12 mouse cellular contexts compared by ENCODE assay signal in genomic region chr17:64612135-64612885, GRCm38 (mm10). TPM values are rescaled to one million over a fixed set of nuclear protein-coding genes. Genes with fewer than 3 reads are reported as not detected.
A peak's percentile ranks its signal among the peaks of the same experiment; 100 is the strongest.
DNase-seq lines count a peak whose midpoint lies in the region; ATAC-seq and TF ChIP-seq lines count a peak whose summit lies in the region.
"Had no signal": no experiment of that assay in that cellular context is flagged by ENCODE, and none has a peak within 500 bp of the region (broad histone marks: within the 10 kb centered on the region; RNA-seq: fewer than 3 reads in every experiment).

No protein-coding gene starts in this region.

- intact Hi-C loops in left cerebral cortex, adult 2 months (cut with DNase I) = no loop called here
- intact Hi-C loops in left cerebral cortex, postnatal 14 days (cut with DNase I) = no loop called here

- H3K27me3 ChIP-seq in forebrain, embryonic 16.5 days (replicated peaks; ENCODE audit: control insufficient read depth, insufficient read depth, low read length) = no peaks in the 10 kb centered on the region
- no peaks in the 10 kb centered on the region for H3K27me3 ChIP-seq in midbrain, embryonic 16.5 days (ENCODE audit: control insufficient read depth, insufficient read depth, low read depth, low read length)
- no peaks in the 10 kb centered on the region for H3K27me3 ChIP-seq in hindbrain, embryonic 14.5 days (ENCODE audit: control insufficient read depth, insufficient read depth, low read length)
- H3K27me3 ChIP-seq: hindbrain, embryonic 15.5 days; neural tube, embryonic 13.5 days had no signal

- H3K4me1 ChIP-seq in brown adipose tissue, adult 24 weeks (ENCODE audit: control insufficient read depth, insufficient read depth, insufficient read length, low read length) = peaks cover 27% of the 10 kb centered on the region
- 0 out of 2 replicates have a peak, but pooled peaks cover 2% of the 10 kb centered on the region for H3K4me1 ChIP-seq in forebrain, embryonic 16.5 days (replicated peaks; ENCODE audit: control insufficient read depth, insufficient read depth, low read length)
- H3K4me1 ChIP-seq in midbrain, embryonic 16.5 days (ENCODE audit: control insufficient read depth, insufficient read depth, low read length) = 0 out of 2 replicates have a peak, but pooled peaks cover 2% of the 10 kb centered on the region
- H3K4me1 ChIP-seq in hindbrain, embryonic 14.5 days (replicated peaks; ENCODE audit: control insufficient read depth, insufficient read depth, low read length) = no peaks in the 10 kb centered on the region; the same call in 1 of the 2 replicates
- H3K4me1 ChIP-seq: hindbrain, embryonic 15.5 days had no signal

- H3K9me3 ChIP-seq in forebrain, embryonic 16.5 days (ENCODE audit: control insufficient read depth, low read length) = no peaks in the 10 kb centered on the region
- H3K9me3 ChIP-seq in midbrain, embryonic 16.5 days (replicated peaks; ENCODE audit: control insufficient read depth, low read length, poor library complexity, severe bottlenecking) = no peaks in the 10 kb centered on the region
- H3K9me3 ChIP-seq in hindbrain, embryonic 14.5 days (ENCODE audit: control insufficient read depth, low read length) = no peaks in the 10 kb centered on the region
- H3K9me3 ChIP-seq: hindbrain, embryonic 15.5 days; neural tube, embryonic 13.5 days had no signal

- H3K27ac ChIP-seq in left cerebral cortex, adult 2 months = peak overlapping the region; percentile 36; the same call in 1 of the 2 replicates
- peak overlapping the region; percentile 76 for H3K27ac ChIP-seq in brown adipose tissue, adult 24 weeks (replicated peaks; ENCODE audit: low read depth, low read length)
- no peak overlapping the region for H3K27ac ChIP-seq in forebrain, embryonic 16.5 days (ENCODE audit: low read length)
- H3K27ac ChIP-seq in midbrain, embryonic 16.5 days (ENCODE audit: low read length) = no peak overlapping the region
- no peak overlapping the region for H3K27ac ChIP-seq in hindbrain, embryonic 14.5 days
- H3K27ac ChIP-seq: hindbrain, embryonic 15.5 days; neural tube, embryonic 13.5 days had no signal

- WGBS in forebrain, embryonic 16.5 days = 87% methylated on average over 16 of the region's 16 CpGs
- 92% methylated on average over 16 of the region's 16 CpGs for WGBS in midbrain, embryonic 16.5 days
- WGBS in hindbrain, embryonic 14.5 days = 94% methylated on average over 16 of the region's 16 CpGs

- H3K36me3 ChIP-seq in forebrain, embryonic 16.5 days (ENCODE audit: control insufficient read depth, insufficient read depth) = no peaks in the 10 kb centered on the region
- H3K36me3 ChIP-seq in midbrain, embryonic 16.5 days (ENCODE audit: control insufficient read depth, insufficient read depth, low read length) = no peaks in the 10 kb centered on the region
- no peaks in the 10 kb centered on the region for H3K36me3 ChIP-seq in hindbrain, embryonic 14.5 days (replicated peaks; ENCODE audit: control insufficient read depth, insufficient read depth)
- H3K36me3 ChIP-seq: hindbrain, embryonic 15.5 days; neural tube, embryonic 13.5 days had no signal

- no peak overlapping the region for H3K4me2 ChIP-seq in forebrain, embryonic 16.5 days (ENCODE audit: low read length)
- no peak overlapping the region for H3K4me2 ChIP-seq in midbrain, embryonic 16.5 days (ENCODE audit: low read length)
- no peak overlapping the region for H3K4me2 ChIP-seq in hindbrain, embryonic 14.5 days (replicated peaks)
- H3K4me2 ChIP-seq: hindbrain, embryonic 15.5 days; neural tube, embryonic 13.5 days had no signal

- no peak overlapping the region for H3K9ac ChIP-seq in forebrain, embryonic 16.5 days (replicated peaks; ENCODE audit: low read depth, low read length)
- H3K9ac ChIP-seq in midbrain, embryonic 16.5 days (ENCODE audit: low read depth, low read length) = no peak overlapping the region
- no peak overlapping the region for H3K9ac ChIP-seq in hindbrain, embryonic 14.5 days
- H3K9ac ChIP-seq: hindbrain, embryonic 15.5 days; neural tube, embryonic 13.5 days had no signal

- DNase-seq in left cerebral cortex, adult 2 months (ENCODE audit: extremely low spot score in 1 of 2, low spot score in 2 of 2) = no peak
- DNase-seq in left cerebral cortex, postnatal 14 days (ENCODE audit: low spot score in 2 of 2) = no peak
- peak; percentile 59 for DNase-seq in heart, adult 8-10 months (ENCODE audit: low spot score)
- DNase-seq in lung, postnatal 14 days = peak; percentile 46
- no peak for DNase-seq in hindbrain, embryonic 14.5 days (ENCODE audit: low spot score)
- DNase-seq: layer of hippocampus, postnatal 36 days had no signal

- no peak overlapping the region for H3K4me3 ChIP-seq in left cerebral cortex, adult 2 months
- no peak overlapping the region for H3K4me3 ChIP-seq in brown adipose tissue, adult 24 weeks (ENCODE audit: insufficient read depth, low read depth, low read length)
- no peak overlapping the region for H3K4me3 ChIP-seq in forebrain, embryonic 16.5 days (replicated peaks; ENCODE audit: low read length)
- H3K4me3 ChIP-seq in midbrain, embryonic 16.5 days (ENCODE audit: low read depth, low read length) = no peak overlapping the region
- no peak overlapping the region for H3K4me3 ChIP-seq in hindbrain, embryonic 14.5 days (replicated peaks; ENCODE audit: low read length)
- H3K4me3 ChIP-seq: hindbrain, embryonic 15.5 days; neural tube, embryonic 13.5 days had no signal

- no peak for ATAC-seq in forebrain, embryonic 16.5 days
- no peak for ATAC-seq in midbrain, embryonic 16.5 days
- no peak for ATAC-seq in hindbrain, embryonic 14.5 days (ENCODE audit: low FRiP score)
- ATAC-seq: forebrain, embryonic 14.5 days had no signal

- TF ChIP-seq CTCF in left cerebral cortex, adult 2 months (IDR thresholded peaks at IDR 0.05) = no peak

RNA-seq across cellular contexts. Expression of gene Man2a1, which starts 11.8 kb away (rescaled TPM):
- total RNA-seq in left cerebral cortex, adult 2 months (2021) = 10 to 100 TPM; 18.1 to 19.5 TPM
- total RNA-seq in left cerebral cortex, postnatal 14 days (2021) = 10 to 100 TPM; 20.0 to 24.4 TPM
- 12.7 TPM in 2 replicates for polyA plus RNA-seq in brown adipose tissue, adult 24 weeks (2012; ENCODE audit: insufficient read depth, insufficient read length, missing spikeins)
- total RNA-seq in heart, adult 8-10 months (2022) = 10 to 100 TPM; 13.3 to 19.1 (median 15.7) TPM
- 3.9 and 4.4 TPM in 2 replicates for polyA plus RNA-seq in forebrain, embryonic 16.5 days (2015; fragmentation: Nextera tagmentation; extraction: Ambion mirVana)
- 5.3 and 6.6 TPM in 2 replicates for polyA plus RNA-seq in midbrain, embryonic 16.5 days (2015; fragmentation: Nextera tagmentation; extraction: Ambion mirVana)
- polyA plus RNA-seq in hindbrain, embryonic 14.5 days (2014; fragmentation: Nextera tagmentation; extraction: Ambion mirVana) = 5.3 and 5.5 TPM in 2 replicates

Comparison
In these comparisons a context has a peak if more than half of its experiments do, and no peak if none do; other contexts are left out.
1. DNase-seq: peak in heart, adult 8-10 months (single experiment) and lung, postnatal 14 days (single experiment); none in left cerebral cortex, adult 2 months (0 of 2), left cerebral cortex, postnatal 14 days (0 of 2) and hindbrain, embryonic 14.5 days (single experiment).
2. H3K27ac ChIP-seq: peak in left cerebral cortex, adult 2 months (single experiment) and brown adipose tissue, adult 24 weeks (single experiment); none in forebrain, embryonic 16.5 days (single experiment), midbrain, embryonic 16.5 days (single experiment) and hindbrain, embryonic 14.5 days (single experiment).